Mouse (Mus musculus) 416B (cell line): Measurements from ENCODE around the gene Patl2.

ENCODE experiments used
- DNase-seq: peaks from one replicate; pipeline ENCODE4 v3.0.0; 2011; ENCODE audit warnings: low read depth

The Patl2 gene

GRCm38 (mm10) chr2:122172188-122172587 is 13.8 kb downstream of the Patl2 start:
- no peak for DNase-seq

GRCm38 (mm10) chr2:122171292-122171691 is 14.7 kb downstream of the Patl2 start:
- DNase-seq: no peak

- peak; percentile 79 for DNase-seq
Observed at GRCm38 (mm10) chr2:122164293-122164692, 21.7 kb downstream of the Patl2 start.

GRCm38 (mm10) chr2:122163430-122164195 is 22.4 kb downstream of the Patl2 start:
- peak; percentile 52 for DNase-seq

GRCm38 (mm10) chr2:122162529-122162928 is 23.5 kb downstream of the Patl2 start:
- peak; percentile 68 for DNase-seq

- DNase-seq: peak; percentile 91
Observed at GRCm38 (mm10) chr2:122161542-122161941, 24.4 kb downstream of the Patl2 start.

GRCm38 (mm10) chr2:122160680-122161079 is 25.3 kb downstream of the Patl2 start, which contains the start of gene Trim69:
Trim69 (plus strand) TSS chr2:122160700.
- peak; percentile 80 for DNase-seq

GRCm38 (mm10) chr2:122159667-122160066 is 26.3 kb downstream of the Patl2 start:
- no peak for DNase-seq

GRCm38 (mm10) chr2:122158362-122158802 is 27.6 kb downstream of the Patl2 start:
- DNase-seq: no peak

GRCm38 (mm10) chr2:122157561-122157960 is 28.4 kb downstream of the Patl2 start:
- DNase-seq: no peak

GRCm38 (mm10) chr2:122156051-122156700 is 29.8 kb downstream of the Patl2 start:
- peak; percentile 42 for DNase-seq

- no peak for DNase-seq
Observed at GRCm38 (mm10) chr2:122155292-122155691, 30.7 kb downstream of the Patl2 start.

GRCm38 (mm10) chr2:122154479-122154878 is 31.5 kb downstream of the Patl2 start:
- DNase-seq: no peak

GRCm38 (mm10) chr2:122153681-122154365 is 32.2 kb downstream of the Patl2 start:
- peak; percentile 54 for DNase-seq

- no peak for DNase-seq
Observed at GRCm38 (mm10) chr2:122152850-122153249, 33.1 kb downstream of the Patl2 start.

GRCm38 (mm10) chr2:122151221-122151620 is 34.8 kb downstream of the Patl2 start:
- DNase-seq: no peak

- no peak for DNase-seq
Observed at GRCm38 (mm10) chr2:122149716-122150115, 36.3 kb downstream of the Patl2 start.

GRCm38 (mm10) chr2:122149316-122149715 is 36.7 kb downstream of the Patl2 start:
- DNase-seq: peak; percentile 58

GRCm38 (mm10) chr2:122148242-122148917 is 37.6 kb downstream of the Patl2 start:
- peak; percentile 89 for DNase-seq

GRCm38 (mm10) chr2:122147508-122148241 is 38.3 kb downstream of the Patl2 start, which contains the start of gene B2m:
B2m (plus strand) TSS chr2:122147686.
- DNase-seq: peak; percentile 100

GRCm38 (mm10) chr2:122146687-122147086 is 39.3 kb downstream of the Patl2 start:
- DNase-seq: peak; percentile 83
